Mouse (Mus musculus) small intestine, adult 2 months (tissue): ENCODE measurements at regions not wholly inside any gene's neighbourhood (a gene's known extent, or its start where the extent isn't known, plus 50 kb on each side); places are given as distances from the start of the nearest gene placed in this dataset.

ENCODE experiments used
- CTCF ChIP-seq: fragments of 200-500 bp; IDR thresholded peaks from 2 replicates; pipeline ENCODE4 v1.5.1; 2012; ENCODE audit warnings: low read depth, mild to moderate bottlenecking, control low read depth, inconsistent platforms, low read length, moderate library complexity, mixed read lengths; ENCODE audit not compliant: insufficient replicate concordance, insufficient read length; ENCODE audit errors: extremely low read depth
- POLR2A ChIP-seq: fragments of 200-500 bp; IDR thresholded peaks from 2 replicates; pipeline ENCODE4 v1.6.1; 2012; ENCODE audit warnings: low read depth, mild to moderate bottlenecking, control low read depth, inconsistent platforms, low read length, moderate library complexity

DNA sequence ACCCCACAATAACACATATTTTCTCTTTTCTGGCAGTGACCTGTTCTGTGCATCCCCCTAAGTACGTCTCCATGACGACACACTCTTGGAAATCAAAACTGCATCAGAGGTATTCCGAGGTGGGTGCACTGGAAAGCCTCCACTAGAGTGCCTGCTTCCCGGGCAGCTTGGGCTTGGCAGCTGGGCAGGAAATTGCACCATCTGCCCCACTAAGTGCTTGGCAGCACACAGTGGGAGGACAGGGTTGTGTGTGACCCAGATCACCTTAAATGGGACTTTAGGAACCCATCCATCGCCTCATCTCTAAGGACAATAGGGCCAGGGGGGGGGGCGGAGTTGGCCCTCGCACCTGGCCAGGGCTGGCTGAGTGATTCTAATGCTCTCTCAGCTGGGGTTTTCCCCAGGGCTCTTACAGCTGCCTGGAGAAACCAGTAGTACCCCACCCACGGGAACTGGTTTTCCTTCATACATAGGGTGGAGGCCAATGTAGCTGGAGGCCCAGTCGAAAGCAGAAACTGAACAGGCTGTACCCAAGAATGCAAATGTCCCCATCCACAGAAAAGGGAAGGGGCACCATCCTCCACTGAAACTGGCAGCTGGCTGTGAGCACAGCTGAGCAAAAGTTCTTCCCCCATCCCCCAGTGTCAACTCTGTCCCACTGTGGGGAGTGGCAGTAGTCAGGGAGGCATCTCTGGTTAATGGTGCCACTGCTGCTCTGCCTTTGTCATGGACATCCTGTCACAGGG, 75.7 kb downstream of the Cryaa start:
- no peak for TF ChIP-seq CTCF
- no peak for TF ChIP-seq POLR2A
